Mouse (Mus musculus): ENCODE results near the gene Ephb1. TPM values are rescaled to one million over a fixed set of nuclear protein-coding genes. Genes with fewer than 3 reads are reported as not detected.

Gene Ephb1
- polyA plus RNA-seq, 1 experiment: 0.11 TPM

DNA sequence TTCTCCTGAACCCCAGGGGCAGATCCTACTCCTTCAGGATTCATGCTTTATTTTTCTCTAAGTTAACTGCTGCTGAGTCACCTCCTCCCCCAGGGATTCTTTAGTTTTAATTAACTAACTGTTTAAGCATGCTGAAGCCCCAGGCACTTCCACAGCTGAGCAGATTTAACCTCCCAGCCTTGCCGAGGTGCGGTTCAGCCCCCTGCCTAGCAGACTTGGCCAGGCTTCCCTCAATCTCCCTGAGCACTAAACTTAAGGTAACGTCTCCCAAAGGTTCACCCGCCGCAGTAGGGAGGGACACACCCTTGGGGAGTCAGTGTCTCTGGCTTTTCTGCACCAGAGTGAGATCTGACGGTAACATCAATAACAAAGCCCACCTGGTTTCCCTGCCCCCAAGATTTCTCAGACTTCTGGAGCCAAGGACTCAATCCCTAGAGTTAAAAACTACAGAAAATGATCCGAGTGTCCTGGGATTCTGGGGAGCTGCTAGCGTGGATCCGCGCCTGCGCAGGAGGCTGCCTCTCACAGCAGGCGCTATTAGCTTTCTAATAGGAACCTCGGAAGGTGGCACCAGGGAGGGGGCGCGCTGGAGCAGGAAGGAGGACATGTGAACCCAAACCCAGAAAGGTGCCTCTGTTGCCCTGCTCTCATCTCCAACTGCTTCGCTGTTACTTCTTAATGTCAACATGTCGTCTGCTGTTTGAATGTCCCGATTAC lies 87.0 kb downstream of the Ephb1 start:
- Histone ChIP-seq H3K4me1 (no peaks in the 10 kb centered on the region), H3K36me3 (replicated peaks; ENCODE audit: low read length) (no peaks in the 10 kb centered on the region), H3K4me3 (replicated peaks) (no peak overlapping the region), H3K9me3 (0 out of 2 replicates have a peak, but pooled peaks cover 3% of the 10 kb centered on the region), H3K27me3 (replicated peaks) (peaks cover 15% of the 10 kb centered on the region)
- TF ChIP-seq FLI1 (IDR thresholded peaks at IDR 0.05; ENCODE audit: low read length) (no peak), GATA1 (IDR thresholded peaks at IDR 0.05; ENCODE audit: borderline replicate concordance, low read length) (no peak)

DNA sequence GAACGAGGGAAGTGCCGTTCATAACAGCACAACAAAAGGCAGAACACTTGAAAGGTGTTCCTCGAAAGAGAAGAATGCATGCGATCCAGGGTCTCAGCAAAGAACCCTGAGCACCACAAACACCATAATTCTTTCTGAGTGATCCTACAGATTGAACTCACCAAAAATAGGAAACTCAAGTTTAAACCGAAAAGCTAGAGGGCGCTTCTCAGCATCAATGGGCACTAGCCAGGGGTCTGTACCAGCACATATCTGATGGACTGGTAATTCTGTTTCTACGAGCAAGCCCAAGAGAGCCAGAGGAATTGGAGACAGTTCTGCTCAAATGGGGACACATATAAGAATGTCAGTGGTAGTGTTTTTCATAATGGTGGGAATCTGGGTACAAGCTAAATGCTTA lies 90.7 kb downstream of the Ephb1 start:
- H3K9me3 ChIP-seq: no peaks in the 10 kb centered on the region
- TF ChIP-seq GATA1 (IDR thresholded peaks at IDR 0.05; ENCODE audit: borderline replicate concordance, low read length) (no peak), FLI1 (IDR thresholded peaks at IDR 0.05; ENCODE audit: low read length) (no peak)

DNA sequence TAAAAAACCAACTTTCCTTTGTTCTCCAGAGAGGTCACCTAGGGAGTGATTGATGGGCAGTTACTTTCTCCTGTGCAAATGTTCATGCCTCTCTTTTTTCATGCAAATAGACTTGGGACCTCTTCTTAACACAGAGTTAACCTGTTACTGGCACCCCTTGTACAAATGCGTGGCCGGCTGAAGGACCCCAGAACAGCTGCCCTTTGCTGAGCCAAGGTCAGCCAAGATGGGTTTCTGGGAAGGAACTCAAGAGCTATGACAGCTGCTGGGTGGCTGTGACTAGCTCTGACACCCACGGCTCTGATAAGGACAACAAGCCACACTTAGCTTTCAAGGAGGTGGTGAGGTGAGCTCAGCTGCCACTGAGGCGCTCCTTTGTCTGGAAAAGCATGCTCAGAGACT lies 92.4 kb downstream of the Ephb1 start:
- H3K4me1 ChIP-seq: no peaks in the 10 kb centered on the region
- no peaks in the 10 kb centered on the region for H3K9me3 ChIP-seq
- no peaks in the 10 kb centered on the region for H3K27me3 ChIP-seq (replicated peaks)
- no peak overlapping the region for H3K4me3 ChIP-seq (replicated peaks)
- H3K36me3 ChIP-seq (replicated peaks; ENCODE audit: low read length): no peaks in the 10 kb centered on the region
- TF ChIP-seq GATA1 (IDR thresholded peaks at IDR 0.05; ENCODE audit: borderline replicate concordance, low read length) (no peak), FLI1 (IDR thresholded peaks at IDR 0.05; ENCODE audit: low read length) (no peak)

More for the DNA sequence above, 90.7 kb downstream of the Ephb1 start:
- H3K36me3 ChIP-seq (replicated peaks; ENCODE audit: low read length): no peaks in the 10 kb centered on the region
- no peaks in the 10 kb centered on the region for H3K4me1 ChIP-seq
- H3K27me3 ChIP-seq (replicated peaks): peaks cover 12% of the 10 kb centered on the region
- H3K4me3 ChIP-seq (replicated peaks): no peak overlapping the region

DNA sequence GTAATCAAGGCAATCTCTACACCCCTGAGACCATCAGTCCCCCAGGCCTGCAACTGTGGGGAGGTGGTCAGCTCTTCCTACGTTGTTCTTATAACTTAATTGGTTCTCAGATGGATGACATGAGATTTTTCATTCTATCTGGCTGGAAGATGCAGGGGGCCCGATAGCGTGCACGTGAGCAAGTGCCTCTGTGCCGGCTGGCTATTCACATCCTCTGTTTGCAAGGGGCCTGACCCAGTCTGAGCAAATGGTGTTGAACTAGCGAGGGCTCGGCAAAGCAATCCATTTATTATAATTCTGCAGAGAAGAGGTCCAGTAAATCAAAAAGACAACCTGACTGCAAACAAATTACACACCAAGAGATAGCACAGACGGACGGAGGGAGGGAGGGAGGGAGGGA lies 93.0 kb downstream of the Ephb1 start:
- H3K4me3 ChIP-seq (replicated peaks): no peak overlapping the region
- H3K27me3 ChIP-seq (replicated peaks): no peaks in the 10 kb centered on the region
- no peaks in the 10 kb centered on the region for H3K4me1 ChIP-seq
- no peak for TF ChIP-seq FLI1 (IDR thresholded peaks at IDR 0.05; ENCODE audit: low read length)
- TF ChIP-seq GATA1 (IDR thresholded peaks at IDR 0.05; ENCODE audit: borderline replicate concordance, low read length): no peak
- no peaks in the 10 kb centered on the region for H3K36me3 ChIP-seq (replicated peaks; ENCODE audit: low read length)
- H3K9me3 ChIP-seq: no peaks in the 10 kb centered on the region

DNA sequence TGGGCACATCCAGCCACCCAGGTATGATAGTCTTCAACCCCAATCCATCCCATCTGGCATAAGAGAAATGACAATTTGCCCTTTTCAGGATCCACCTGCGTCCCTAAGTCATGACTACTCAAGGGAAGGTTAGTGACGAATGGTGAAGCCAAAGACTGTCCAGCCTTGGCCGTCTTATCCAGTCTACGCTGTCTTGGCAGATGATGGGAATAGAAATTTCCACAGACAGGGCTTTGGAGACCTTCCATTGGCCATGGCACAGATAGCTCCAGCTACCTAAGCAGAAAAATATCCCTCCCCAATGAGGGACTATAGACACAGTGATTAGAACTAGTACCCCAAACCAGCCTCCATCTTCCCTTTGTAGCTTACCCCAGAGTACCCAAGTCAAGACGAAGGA lies 98.1 kb downstream of the Ephb1 start:
- H3K27me3 ChIP-seq (replicated peaks): no peaks in the 10 kb centered on the region
- peaks cover 7% of the 10 kb centered on the region for H3K9me3 ChIP-seq
- no peak for TF ChIP-seq GATA1 (IDR thresholded peaks at IDR 0.05; ENCODE audit: borderline replicate concordance, low read length)
- no peak for TF ChIP-seq FLI1 (IDR thresholded peaks at IDR 0.05; ENCODE audit: low read length)
- no peaks in the 10 kb centered on the region for H3K36me3 ChIP-seq (replicated peaks; ENCODE audit: low read length)
- no peaks in the 10 kb centered on the region for H3K4me1 ChIP-seq
- no peak overlapping the region for H3K4me3 ChIP-seq (replicated peaks)

DNA sequence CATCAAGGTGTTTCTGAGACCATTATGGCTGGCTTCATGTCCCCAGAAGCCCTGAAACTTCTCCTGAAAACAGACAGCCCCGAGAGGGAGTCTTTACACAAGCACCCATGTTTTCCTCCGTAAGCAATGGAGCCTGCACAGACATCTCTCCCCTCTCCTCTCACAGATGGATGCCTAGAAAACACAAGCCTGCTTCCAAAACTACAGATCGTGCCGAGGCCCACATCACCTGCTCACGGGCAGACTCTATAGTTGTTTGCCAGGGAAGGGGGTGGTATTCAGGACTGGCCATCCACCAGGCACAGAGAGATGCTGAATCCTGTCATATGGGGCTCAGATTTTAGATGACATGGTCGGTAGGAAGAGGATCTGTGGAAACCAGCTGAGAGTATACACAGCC lies 98.7 kb downstream of the Ephb1 start:
- Histone ChIP-seq H3K4me1 (no peaks in the 10 kb centered on the region), H3K4me3 (replicated peaks) (no peak overlapping the region), H3K27me3 (replicated peaks) (no peaks in the 10 kb centered on the region), H3K36me3 (replicated peaks; ENCODE audit: low read length) (no peaks in the 10 kb centered on the region), H3K9me3 (peaks cover 7% of the 10 kb centered on the region)
- TF ChIP-seq GATA1 (IDR thresholded peaks at IDR 0.05; ENCODE audit: borderline replicate concordance, low read length) (no peak), FLI1 (IDR thresholded peaks at IDR 0.05; ENCODE audit: low read length) (no peak)

DNA sequence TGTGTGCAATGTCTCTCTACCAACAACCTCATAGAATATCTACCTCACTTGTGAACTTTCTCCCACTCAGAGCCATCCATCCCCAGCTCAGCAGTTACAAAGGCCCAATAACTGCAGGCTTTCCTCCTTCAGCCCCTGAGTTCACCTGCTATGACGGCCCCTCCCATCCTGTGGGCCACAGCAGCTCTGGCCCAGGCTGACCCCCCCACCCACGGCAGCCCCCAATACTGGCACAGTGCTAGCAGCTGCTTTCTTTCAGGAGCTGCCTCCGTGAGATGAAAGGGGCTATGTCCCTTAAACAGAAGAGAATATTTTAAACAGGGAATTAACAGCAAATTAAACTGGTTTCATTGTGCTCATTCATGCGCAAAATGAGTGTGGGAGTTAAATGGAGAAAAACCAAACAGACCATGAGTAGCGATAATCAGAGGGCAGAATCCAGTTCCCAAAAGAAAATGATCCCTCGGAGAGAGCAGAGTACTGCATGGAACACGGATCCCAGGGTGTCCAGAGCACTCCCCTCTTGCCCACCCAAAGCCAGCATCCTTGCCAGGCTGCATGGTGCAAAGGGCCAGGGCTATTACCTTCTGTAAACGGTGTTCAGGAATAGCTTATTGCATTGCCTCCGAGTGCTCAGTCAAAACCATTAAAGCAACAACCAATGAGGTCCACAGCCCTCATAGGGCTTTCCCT lies 105.2 kb downstream of the Ephb1 start:
- H3K4me1 ChIP-seq: no peaks in the 10 kb centered on the region
- no peaks in the 10 kb centered on the region for H3K27me3 ChIP-seq (replicated peaks)
- peaks cover 12% of the 10 kb centered on the region for H3K9me3 ChIP-seq
- H3K4me3 ChIP-seq (replicated peaks): no peak overlapping the region
- H3K36me3 ChIP-seq (replicated peaks; ENCODE audit: low read length): no peaks in the 10 kb centered on the region
- TF ChIP-seq FLI1 (IDR thresholded peaks at IDR 0.05; ENCODE audit: low read length) (no peak), GATA1 (IDR thresholded peaks at IDR 0.05; ENCODE audit: borderline replicate concordance, low read length) (no peak)

DNA sequence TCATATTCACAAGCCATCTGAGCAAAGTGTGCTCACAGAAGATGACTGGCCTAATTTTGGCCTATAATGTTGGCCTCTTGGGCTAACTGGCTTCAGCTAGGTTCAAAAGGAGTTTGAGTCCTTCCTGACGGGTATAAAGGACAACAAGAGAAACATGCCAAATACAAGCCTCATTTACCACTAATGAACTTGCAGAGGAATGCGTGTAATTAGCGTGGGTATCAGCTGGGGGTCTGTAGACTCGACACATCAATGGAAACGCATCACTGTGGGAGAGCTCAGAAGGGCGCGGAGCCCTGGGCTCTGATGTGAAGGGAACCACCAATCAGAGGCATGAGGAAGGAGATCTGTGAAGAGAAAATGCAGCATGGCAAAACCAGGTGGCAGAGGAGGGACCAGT lies 108.9 kb downstream of the Ephb1 start:
- no peak overlapping the region for H3K4me3 ChIP-seq (replicated peaks)
- H3K36me3 ChIP-seq (replicated peaks; ENCODE audit: low read length): no peaks in the 10 kb centered on the region
- TF ChIP-seq GATA1 (IDR thresholded peaks at IDR 0.05; ENCODE audit: borderline replicate concordance, low read length) (no peak), FLI1 (IDR thresholded peaks at IDR 0.05; ENCODE audit: low read length) (no peak)
- peaks cover 12% of the 10 kb centered on the region; the same call in 1 of the 2 replicates for H3K9me3 ChIP-seq
- H3K27me3 ChIP-seq (replicated peaks): no peaks in the 10 kb centered on the region
- H3K4me1 ChIP-seq: no peaks in the 10 kb centered on the region

DNA sequence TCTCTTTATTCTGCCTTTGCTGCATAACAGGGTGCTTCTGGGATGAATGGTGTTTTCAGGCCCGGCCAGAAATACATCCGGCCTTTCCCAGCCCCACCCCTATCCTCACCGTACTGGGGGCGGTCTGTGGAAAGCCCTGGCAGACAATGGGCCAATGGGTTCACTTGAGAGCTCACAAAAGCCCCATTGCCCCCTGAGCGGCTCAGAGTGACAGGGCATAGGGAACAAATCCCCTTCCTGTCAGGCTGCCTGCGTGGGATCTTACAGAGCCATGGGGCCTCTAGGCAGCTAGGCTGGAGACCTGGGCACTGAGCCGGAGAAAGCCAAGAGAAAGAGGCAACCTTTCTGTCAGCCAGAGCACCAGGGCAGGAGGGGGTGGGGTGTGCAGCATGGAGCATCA lies 111.2 kb downstream of the Ephb1 start:
- TF ChIP-seq FLI1 (IDR thresholded peaks at IDR 0.05; ENCODE audit: low read length) (no peak), GATA1 (IDR thresholded peaks at IDR 0.05; ENCODE audit: borderline replicate concordance, low read length) (no peak)
- Histone ChIP-seq H3K4me1 (no peaks in the 10 kb centered on the region), H3K9me3 (peaks cover 16% of the 10 kb centered on the region; the same call in 1 of the 2 replicates), H3K36me3 (replicated peaks; ENCODE audit: low read length) (no peaks in the 10 kb centered on the region), H3K4me3 (replicated peaks) (no peak overlapping the region), H3K27me3 (replicated peaks) (no peaks in the 10 kb centered on the region)

DNA sequence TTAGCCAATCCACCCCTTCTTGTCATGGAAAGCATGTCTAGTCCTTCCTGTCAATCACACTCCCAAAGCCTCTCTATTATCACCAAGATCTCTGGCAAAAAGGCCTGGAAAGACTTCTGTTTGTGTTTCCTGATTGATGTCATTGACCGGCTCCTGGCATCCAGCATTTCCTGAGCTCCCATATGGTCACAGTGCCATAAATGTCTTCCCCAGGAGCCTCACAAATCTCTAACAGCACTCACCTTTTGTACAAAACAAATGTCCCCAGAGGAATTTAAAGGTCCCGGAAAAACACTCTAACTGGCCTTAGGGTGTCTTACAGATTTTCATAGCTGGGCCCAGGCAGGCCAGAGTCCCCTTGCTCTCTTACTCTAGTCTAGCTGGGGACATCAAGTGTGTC lies 112.9 kb downstream of the Ephb1 start:
- no peak overlapping the region for H3K4me3 ChIP-seq (replicated peaks)

More for the DNA sequence above, 112.9 kb downstream of the Ephb1 start:
- Histone ChIP-seq H3K27me3 (replicated peaks) (no peaks in the 10 kb centered on the region), H3K4me1 (no peaks in the 10 kb centered on the region), H3K36me3 (replicated peaks; ENCODE audit: low read length) (no peaks in the 10 kb centered on the region), H3K9me3 (peaks cover 16% of the 10 kb centered on the region)
- no peak for TF ChIP-seq FLI1 (IDR thresholded peaks at IDR 0.05; ENCODE audit: low read length)
- TF ChIP-seq GATA1 (IDR thresholded peaks at IDR 0.05; ENCODE audit: borderline replicate concordance, low read length): no peak

All from megakaryocyte, embryonic 14.5 days (primary cell).